In genomic region chr5:71656771-71657170, GRCm38 (mm10) we compare ENCODE assay signal across 8 mouse cellular contexts. TPM values are rescaled to one million over a fixed set of nuclear protein-coding genes. Genes with fewer than 3 reads are reported as not detected.
A peak's percentile ranks its signal among the peaks of the same experiment; 100 is the strongest.
DNase-seq lines count a peak whose midpoint lies in the region; ATAC-seq and TF ChIP-seq lines count a peak whose summit lies in the region.

No protein-coding gene starts in this region.

- no peaks in the 10 kb centered on the region for H3K36me3 ChIP-seq in kidney, embryonic 15.5 days
- no peaks in the 10 kb centered on the region for H3K36me3 ChIP-seq in hindbrain, embryonic 15.5 days
- H3K36me3 ChIP-seq in midbrain, embryonic 12.5 days, result no peaks in the 10 kb centered on the region

- WGBS in kidney, embryonic 15.5 days, result 8% methylated on average over 10 of the region's 10 CpGs
- 9% methylated on average over 9 of the region's 10 CpGs for WGBS in hindbrain, embryonic 15.5 days
- WGBS in midbrain, embryonic 12.5 days, result 13% methylated on average over 10 of the region's 10 CpGs

- DNase-seq in kidney, adult 8-10 months, result no peak
- no peak for DNase-seq in kidney, adult 18-20 months
- no peak for DNase-seq in urinary bladder, postnatal 25 days (ENCODE audit: low spot score)

- H3K4me2 ChIP-seq in kidney, embryonic 15.5 days, result peak overlapping the region; percentile 97
- H3K4me2 ChIP-seq in hindbrain, embryonic 15.5 days, result peak overlapping the region; percentile 89
- H3K4me2 ChIP-seq in midbrain, embryonic 12.5 days (replicated peaks), result peak overlapping the region; percentile 99

- H3K27ac ChIP-seq in kidney, embryonic 15.5 days, result no peak overlapping the region
- H3K27ac ChIP-seq in cortical plate, adult 2 months (ENCODE audit: insufficient read depth, low read length), result peak overlapping the region; percentile 58; the same call in 1 of the 2 replicates
- H3K27ac ChIP-seq in hindbrain, embryonic 15.5 days (replicated peaks), result no peak overlapping the region
- H3K27ac ChIP-seq in midbrain, embryonic 12.5 days (replicated peaks), result no peak overlapping the region

- H3K4me3 ChIP-seq in kidney, embryonic 15.5 days (replicated peaks), result peak overlapping the region; percentile 53
- H3K4me3 ChIP-seq in cortical plate, adult 2 months (ENCODE audit: insufficient read depth, low read length), result peak overlapping the region; percentile 98
- H3K4me3 ChIP-seq in hindbrain, embryonic 15.5 days, result peak overlapping the region; percentile 74
- peak overlapping the region; percentile 56 for H3K4me3 ChIP-seq in midbrain, embryonic 12.5 days

- ATAC-seq in kidney, embryonic 15.5 days (replicated peaks; ENCODE audit: low FRiP score), result 0 out of 2 replicates have a peak, but pooled peaks have one; percentile 35
- no peak for ATAC-seq in hindbrain, embryonic 15.5 days (ENCODE audit: low FRiP score, low read depth)
- ATAC-seq in midbrain, embryonic 12.5 days (ENCODE audit: low FRiP score, low read depth), result no peak
- ATAC-seq in erythroblast, adult 5-6 weeks (replicated peaks; ENCODE audit: low FRiP score, poor library complexity, severe bottlenecking), result no peak

- H3K27me3 ChIP-seq in kidney, embryonic 15.5 days, result peaks cover 31% of the 10 kb centered on the region
- H3K27me3 ChIP-seq in hindbrain, embryonic 15.5 days, result 0 out of 2 replicates have a peak, but pooled peaks cover 6% of the 10 kb centered on the region
- peaks cover 37% of the 10 kb centered on the region for H3K27me3 ChIP-seq in midbrain, embryonic 12.5 days

- H3K9ac ChIP-seq in kidney, embryonic 15.5 days, result no peak overlapping the region
- H3K9ac ChIP-seq in hindbrain, embryonic 15.5 days, result peak overlapping the region; percentile 61; the same call in 1 of the 2 replicates
- H3K9ac ChIP-seq in midbrain, embryonic 12.5 days (replicated peaks), result no peak overlapping the region

- H3K9me3 ChIP-seq in kidney, embryonic 15.5 days (replicated peaks), result no peaks in the 10 kb centered on the region
- no peaks in the 10 kb centered on the region for H3K9me3 ChIP-seq in hindbrain, embryonic 15.5 days
- no peaks in the 10 kb centered on the region for H3K9me3 ChIP-seq in midbrain, embryonic 12.5 days

- H3K4me1 ChIP-seq in kidney, embryonic 15.5 days, result peaks cover 17% of the 10 kb centered on the region
- peaks cover 6% of the 10 kb centered on the region; the same call in 1 of the 2 replicates for H3K4me1 ChIP-seq in cortical plate, adult 2 months (ENCODE audit: control insufficient read depth, insufficient read depth, low read length)
- H3K4me1 ChIP-seq in hindbrain, embryonic 15.5 days (replicated peaks), result peaks cover 17% of the 10 kb centered on the region
- H3K4me1 ChIP-seq in midbrain, embryonic 12.5 days, result peaks cover 11% of the 10 kb centered on the region

- TF ChIP-seq POLR2A in cortical plate, adult 2 months (IDR thresholded peaks at IDR 0.05; ENCODE audit: extremely low read depth, insufficient read depth, low read length), result no peak

- TF ChIP-seq CTCF in cortical plate, adult 2 months (IDR thresholded peaks at IDR 0.05; ENCODE audit: extremely low read depth, insufficient read depth, low read length), result no peak

RNA-seq across cellular contexts. Expression of gene Gabrb1, which starts 1.1 kb away (rescaled TPM):
- polyA plus RNA-seq in kidney, embryonic 15.5 days (2015; fragmentation: Nextera tagmentation; extraction: Ambion mirVana), result 0.15 and 0.49 TPM in 2 replicates
- 19.9 and 21.7 TPM in 2 replicates for polyA plus RNA-seq in cortical plate, adult 2 months (2012; rRNA removed)
- 31.5 and 32.0 TPM in 2 replicates for polyA plus RNA-seq in hindbrain, embryonic 15.5 days (2015; fragmentation: Nextera tagmentation; extraction: Ambion mirVana)
- polyA plus RNA-seq in midbrain, embryonic 12.5 days (2016; fragmentation: Nextera tagmentation; extraction: Ambion mirVana), result 2.1 and 2.3 TPM in 2 replicates
- not detected in 2 replicates for total RNA-seq in erythroblast, adult 5-6 weeks (2015; ENCODE audit: low replicate concordance)
- total RNA-seq in erythroblast, adult 5-6 weeks (2017; ENCODE audit: low replicate concordance), result not detected in 2 replicates

RNA-seq across cellular contexts. Expression of gene Gabra4, which starts 1.3 kb away (rescaled TPM):
- polyA plus RNA-seq in kidney, embryonic 15.5 days (2015; fragmentation: Nextera tagmentation; extraction: Ambion mirVana), result 3.0 and 3.9 TPM in 2 replicates
- polyA plus RNA-seq in cortical plate, adult 2 months (2012; rRNA removed), result 55.4 and 56.4 TPM in 2 replicates
- polyA plus RNA-seq in hindbrain, embryonic 15.5 days (2015; fragmentation: Nextera tagmentation; extraction: Ambion mirVana), result 19.5 and 19.7 TPM in 2 replicates
- polyA plus RNA-seq in midbrain, embryonic 12.5 days (2016; fragmentation: Nextera tagmentation; extraction: Ambion mirVana), result 2.2 and 2.9 TPM in 2 replicates
- total RNA-seq in erythroblast, adult 5-6 weeks (2015; ENCODE audit: low replicate concordance), result not detected in 2 replicates
- not detected in 2 replicates for total RNA-seq in erythroblast, adult 5-6 weeks (2017; ENCODE audit: low replicate concordance)
